Mouse (Mus musculus): Measurements from ENCODE around the gene Calcoco1.

The Calcoco1 gene

DNA sequence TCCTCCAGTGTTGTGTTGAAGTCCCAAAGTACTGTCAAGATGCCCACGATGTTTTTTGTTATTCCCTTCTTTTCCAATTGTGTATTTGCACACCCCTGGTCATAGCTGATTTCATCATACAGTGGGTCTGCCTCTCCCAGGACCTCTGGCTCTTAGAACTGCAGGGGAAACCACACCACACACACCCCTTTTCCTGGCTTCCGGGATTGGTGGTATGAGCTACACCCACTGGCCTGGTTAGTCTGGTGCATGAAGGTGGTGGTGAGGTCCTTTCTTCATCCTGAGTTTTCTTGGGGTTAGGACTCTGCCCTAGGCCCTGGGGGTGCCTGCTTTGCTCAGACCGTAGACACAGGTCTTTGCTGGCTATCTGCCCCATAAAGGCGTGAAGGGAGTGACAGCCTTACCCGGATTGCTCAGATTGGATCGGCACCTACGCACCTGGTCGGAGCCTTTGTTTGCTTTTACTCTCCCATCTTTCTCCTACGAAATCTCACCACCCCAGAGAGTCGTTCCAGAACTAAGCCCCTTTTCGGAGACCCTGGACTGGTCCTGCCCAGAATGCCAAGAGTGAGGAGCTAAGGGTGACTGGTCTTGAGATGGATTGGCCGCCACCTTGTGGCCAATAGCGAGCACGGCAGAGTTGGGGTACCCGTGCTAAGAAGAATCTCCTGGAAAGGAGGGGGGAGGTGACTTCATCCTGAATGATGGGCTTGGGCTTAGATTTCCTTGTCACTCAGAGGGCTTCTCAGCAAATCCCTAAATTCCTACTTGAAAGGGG is 17.7 kb upstream of the Calcoco1 start:
- in situ Hi-C loops (cut with MboI; ENCODE audit: low sequenced_read_pairs): no loop called here

- in situ Hi-C loops (cut with MboI; ENCODE audit: low sequenced_read_pairs): no loop called here
Measured at GRCm38 (mm10) chr15:102738434-102738833, 16.5 kb upstream of the Calcoco1 start.

GRCm38 (mm10) chr15:102737092-102737491 is 15.1 kb upstream of the Calcoco1 start:
- in situ Hi-C loops (cut with MboI; ENCODE audit: low sequenced_read_pairs): no loop called here

- in situ Hi-C loops (cut with MboI; ENCODE audit: low sequenced_read_pairs): no loop called here
Measured at GRCm38 (mm10) chr15:102736127-102736944, 14.4 kb upstream of the Calcoco1 start.

DNA sequence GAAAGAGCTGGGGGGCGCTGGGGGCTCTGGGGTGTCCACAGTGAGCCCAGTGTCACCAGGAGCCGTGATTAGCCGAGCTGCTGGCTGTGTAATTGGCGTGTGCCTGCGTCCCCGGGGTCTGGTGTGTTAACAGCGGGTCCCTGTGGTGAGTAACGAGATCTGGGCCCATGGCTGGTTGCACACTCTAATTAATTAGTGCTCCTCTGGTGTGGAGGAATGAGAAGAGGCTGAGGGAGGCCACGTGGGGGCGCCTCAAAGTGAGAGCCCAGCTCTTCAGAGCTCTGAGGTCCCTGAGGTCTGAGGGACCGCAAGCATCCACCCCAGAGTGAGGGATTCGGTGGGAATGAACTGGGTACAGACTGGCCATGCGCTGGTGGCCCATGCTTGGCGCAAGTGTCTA is 13.1 kb upstream of the Calcoco1 start:
- in situ Hi-C loops (cut with MboI; ENCODE audit: low sequenced_read_pairs): no loop called here

- in situ Hi-C loops (cut with MboI; ENCODE audit: low sequenced_read_pairs): no loop called here
Measured at GRCm38 (mm10) chr15:102733759-102734531, 12.0 kb upstream of the Calcoco1 start.

GRCm38 (mm10) chr15:102733233-102733632 is 11.3 kb upstream of the Calcoco1 start:
- in situ Hi-C loops (cut with MboI; ENCODE audit: low sequenced_read_pairs): no loop called here

DNA sequence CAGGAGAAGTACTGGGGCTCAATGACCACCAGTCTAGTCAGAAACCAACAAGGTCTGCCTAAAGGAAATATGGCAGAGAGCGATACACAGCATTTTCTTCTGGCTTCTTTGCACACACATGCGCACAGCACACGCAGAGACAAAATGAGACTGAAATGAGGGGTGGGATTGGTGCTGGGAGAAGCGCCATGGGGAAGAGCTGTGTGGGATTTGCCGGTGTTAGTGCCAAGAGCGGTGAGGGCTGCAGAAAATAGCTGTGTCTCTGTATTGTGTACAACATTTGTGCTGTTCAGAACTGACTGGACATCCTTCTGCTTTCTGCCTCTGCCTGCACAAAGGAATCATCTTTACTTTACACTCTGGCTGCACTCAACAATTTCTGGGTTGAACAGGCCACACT is 10.4 kb upstream of the Calcoco1 start:
- in situ Hi-C loops (cut with MboI; ENCODE audit: low sequenced_read_pairs): no loop called here

DNA sequence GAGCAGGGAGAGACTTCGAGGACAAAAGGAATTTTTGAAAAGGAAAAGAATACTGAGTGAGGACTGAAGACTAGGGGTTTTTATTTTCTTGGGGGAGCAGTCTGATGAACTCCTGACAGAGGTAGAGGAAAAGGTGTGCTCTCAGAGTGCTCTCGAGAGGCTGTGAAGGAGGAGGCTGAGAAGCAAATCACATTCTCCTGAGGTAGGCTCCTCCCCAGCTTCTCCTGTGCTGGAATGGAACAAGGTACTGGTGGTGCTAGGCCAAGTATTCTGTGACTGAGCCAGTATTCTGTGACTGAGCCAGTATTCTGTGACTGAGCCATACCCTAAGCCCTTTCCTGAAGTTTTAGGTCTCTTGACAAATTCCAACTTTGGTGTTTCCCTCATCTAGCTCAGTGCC is 6.0 kb upstream of the Calcoco1 start:
- in situ Hi-C loops (cut with MboI; ENCODE audit: low sequenced_read_pairs): no loop called here

GRCm38 (mm10) chr15:102723358-102724135 is 1.6 kb upstream of the Calcoco1 start:
- in situ Hi-C loops (cut with MboI; ENCODE audit: low sequenced_read_pairs): no loop called here

GRCm38 (mm10) chr15:102722500-102722931 is 538 bp upstream of the Calcoco1 start:
- in situ Hi-C loops (cut with MboI; ENCODE audit: low sequenced_read_pairs): no loop called here

GRCm38 (mm10) chr15:102721016-102721898 is 721 bp downstream of the Calcoco1 start:
- in situ Hi-C loops (cut with MboI; ENCODE audit: low sequenced_read_pairs): no loop called here

- in situ Hi-C loops (cut with MboI; ENCODE audit: low sequenced_read_pairs): no loop called here
Measured at GRCm38 (mm10) chr15:102716132-102716531, 5.8 kb downstream of the Calcoco1 start.

GRCm38 (mm10) chr15:102707736-102708269 is 14.2 kb downstream of the Calcoco1 start:
- in situ Hi-C loops (cut with MboI; ENCODE audit: low sequenced_read_pairs): no loop called here

GRCm38 (mm10) chr15:102705923-102706503 is 16.0 kb downstream of the Calcoco1 start:
- in situ Hi-C loops (cut with MboI; ENCODE audit: low sequenced_read_pairs): no loop called here

GRCm38 (mm10) chr15:102705226-102705894 is 16.6 kb downstream of the Calcoco1 start:
- in situ Hi-C loops (cut with MboI; ENCODE audit: low sequenced_read_pairs): no loop called here

DNA sequence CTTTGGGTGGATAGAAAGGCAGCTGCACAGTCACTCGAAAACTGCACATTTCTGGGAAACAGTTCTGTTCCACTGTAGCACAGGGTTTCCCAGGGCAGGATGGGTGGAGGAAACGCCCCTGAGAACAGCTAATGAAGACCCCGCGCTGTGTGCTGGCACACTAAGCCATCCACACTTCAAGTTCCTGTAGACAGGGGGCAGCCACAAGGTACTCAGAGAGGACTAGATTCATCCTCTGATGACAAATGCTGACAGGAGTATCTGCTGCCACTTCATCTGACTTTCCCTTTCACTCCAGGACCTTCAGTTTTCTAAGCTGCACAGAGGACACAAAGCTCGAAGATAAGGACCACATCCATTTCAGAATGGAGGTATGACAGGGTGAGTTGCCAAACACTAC is 17.2 kb downstream of the Calcoco1 start:
- in situ Hi-C loops (cut with MboI; ENCODE audit: low sequenced_read_pairs): no loop called here

DNA sequence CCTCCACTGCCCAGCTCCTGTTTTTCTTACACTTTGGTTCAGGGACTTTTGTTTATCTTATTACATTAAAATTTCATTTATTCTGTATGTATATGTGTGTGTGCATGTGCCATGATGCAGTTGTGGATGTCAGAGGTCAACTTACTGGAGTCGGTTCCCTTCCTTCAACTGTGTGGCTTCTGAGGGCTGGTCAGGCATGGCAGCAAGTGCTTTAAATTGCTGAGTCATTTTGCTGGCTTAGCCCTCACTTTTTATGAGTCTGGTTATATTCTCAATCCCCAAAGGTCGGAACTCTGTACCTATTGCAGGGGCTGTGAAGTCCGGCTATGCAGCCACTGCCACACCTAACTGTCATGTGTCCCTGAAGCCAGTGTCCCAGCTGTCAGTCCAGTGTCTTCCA is 19.0 kb downstream of the Calcoco1 start:
- in situ Hi-C loops (cut with MboI; ENCODE audit: low sequenced_read_pairs): no loop called here

Data from CH12F3 (cell line).